Mouse (Mus musculus) embryonic facial prominence, embryonic 12.5 days (tissue): ENCODE data around the gene Akr1a1. TPM values are rescaled to one million over a fixed set of nuclear protein-coding genes. Genes with fewer than 3 reads are reported as not detected.
"Not testable (repeated sequence)": the region's sequence is repeated elsewhere in the genome, so short reads cannot be mapped to it uniquely, and the experiment has no call there.

ENCODE experiments used
- ATAC-seq: fragments of 200-750 bp; cut with Nextera tagmentation; 2 replicates; pipeline ENCODE4 v1.8.0; 2017; ENCODE audit not compliant: insufficient number of reproducible peaks, insufficient read depth, low FRiP score, low TSS enrichment
- H3K27ac ChIP-seq: fragments of 300-500 bp; sonication (generic); 2 replicates; pipeline ENCODE4 v1.5.1; 2016; ENCODE audit warnings: mild to moderate bottlenecking
- H3K27me3 ChIP-seq: fragments of 300-500 bp; sonication (generic); 2 replicates; pipeline ENCODE4 v1.6.1; 2016; ENCODE audit warnings: mild to moderate bottlenecking, moderate library complexity
- H3K36me3 ChIP-seq: fragments of 300-500 bp; sonication (generic); 2 replicates; pipeline ENCODE4 v1.6.1; 2016; ENCODE audit warnings: mild to moderate bottlenecking
- H3K4me1 ChIP-seq: fragments of 300-500 bp; sonication (generic); 2 replicates; pipeline ENCODE4 v1.6.1; 2016
- H3K4me2 ChIP-seq: fragments of 300-500 bp; sonication (generic); replicated peaks from 2 replicates; pipeline ENCODE4 v1.6.1; 2016; ENCODE audit warnings: mild to moderate bottlenecking, moderate library complexity
- H3K4me3 ChIP-seq: fragments of 300-500 bp; sonication (generic); 2 replicates; pipeline ENCODE4 v1.5.1; 2016; ENCODE audit warnings: mild to moderate bottlenecking
- H3K9ac ChIP-seq: fragments of 300-500 bp; sonication (generic); 2 replicates; pipeline ENCODE4 v1.6.1; 2016; ENCODE audit warnings: mild to moderate bottlenecking, moderate library complexity
- H3K9me3 ChIP-seq: fragments of 300-500 bp; sonication (generic); 2 replicates; pipeline ENCODE4 v1.6.1; 2016; ENCODE audit warnings: mild to moderate bottlenecking, moderate library complexity
- WGBS: fragments of 180-500 bp; shearing (Covaris S2); methylation state at CpG from one replicate; pipeline ENCODE4 v1.1.7; 2016; 5-methylcytosine and 5-hydroxymethylcytosine counted together
- polyA plus RNA-seq: library from polyadenylated mRNA; unstranded; fragments of >200 nt; fragmentation: Nextera tagmentation; extraction: Ambion mirVana; gene quantifications from 2 replicates; pipeline ENCODE4 v1.2.1, GENCODE M21; 2016

Akr1a1 gene
- polyA plus RNA-seq, 1 experiment from 2014 or later = 689 TPM

DNA sequence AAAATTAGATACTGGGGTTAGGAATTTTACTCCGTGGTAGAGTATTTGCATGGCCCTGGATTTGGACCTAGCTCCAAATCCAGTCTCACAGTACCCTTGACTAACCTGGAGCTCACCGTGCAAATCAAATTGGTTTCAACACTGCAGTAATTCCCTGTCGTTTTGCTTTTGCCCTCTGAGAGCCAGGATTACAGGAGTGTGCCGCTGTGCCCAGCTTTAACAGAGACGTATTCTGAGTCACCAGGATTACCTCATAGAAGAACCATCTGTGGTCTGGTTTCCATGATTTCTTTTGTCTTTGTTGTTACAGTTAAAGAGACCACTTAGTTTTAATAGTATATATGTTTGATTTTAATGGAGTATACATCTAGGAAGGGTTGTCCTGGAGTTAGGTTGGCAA, 27.7 kb upstream of the Akr1a1 start:
- Histone ChIP-seq H3K27me3 (no peaks in the 10 kb centered on the region), H3K4me1 (no peaks in the 10 kb centered on the region), H3K4me3 (no peak overlapping the region), H3K9me3 (no peaks in the 10 kb centered on the region), H3K9ac (no peak overlapping the region), H3K4me2 (no peak overlapping the region), H3K27ac (no peak overlapping the region), H3K36me3 (no peaks in the 10 kb centered on the region)
- ATAC-seq = no peak
- WGBS = 65% methylated on average over 5 of the region's 5 CpGs

GRCm38 (mm10) chr4:116677808-116678207, 26.3 kb upstream of the Akr1a1 start:
- WGBS = 75% methylated on average over 1 of the region's 1 CpGs
- H3K27ac ChIP-seq = no peak overlapping the region
- no peak for ATAC-seq
- no peaks in the 10 kb centered on the region for H3K9me3 ChIP-seq
- no peak overlapping the region for H3K9ac ChIP-seq
- no peaks in the 10 kb centered on the region for H3K4me1 ChIP-seq
- no peak overlapping the region for H3K4me3 ChIP-seq
- no peak overlapping the region for H3K4me2 ChIP-seq
- no peaks in the 10 kb centered on the region for H3K36me3 ChIP-seq
- H3K27me3 ChIP-seq = no peaks in the 10 kb centered on the region

DNA sequence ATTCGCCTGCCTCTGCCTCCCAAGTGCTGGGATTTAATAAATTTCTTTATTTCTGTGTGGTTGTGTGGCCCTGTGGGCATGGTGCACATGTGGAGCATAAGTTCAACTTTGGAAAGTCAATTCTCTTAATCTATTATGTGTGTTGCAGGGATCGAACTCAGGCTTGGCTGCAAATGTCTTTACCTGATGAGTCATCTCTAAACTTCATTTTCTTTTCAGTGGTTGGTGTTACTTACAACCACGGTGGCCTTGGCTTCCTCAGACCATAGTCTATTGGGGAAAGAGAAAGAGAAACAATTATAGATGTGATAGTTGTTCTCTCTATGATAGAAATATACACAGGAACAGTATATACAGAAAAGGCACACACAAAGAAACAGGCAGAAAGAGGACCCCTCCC, 24.5 kb upstream of the Akr1a1 start:
- 89% methylated on average over 3 of the region's 3 CpGs for WGBS
- Histone ChIP-seq H3K4me2 (no peak overlapping the region), H3K9me3 (no peaks in the 10 kb centered on the region), H3K4me1 (no peaks in the 10 kb centered on the region), H3K27me3 (no peaks in the 10 kb centered on the region), H3K36me3 (no peaks in the 10 kb centered on the region), H3K4me3 (no peak overlapping the region), H3K9ac (no peak overlapping the region), H3K27ac (no peak overlapping the region)
- no peak for ATAC-seq

DNA sequence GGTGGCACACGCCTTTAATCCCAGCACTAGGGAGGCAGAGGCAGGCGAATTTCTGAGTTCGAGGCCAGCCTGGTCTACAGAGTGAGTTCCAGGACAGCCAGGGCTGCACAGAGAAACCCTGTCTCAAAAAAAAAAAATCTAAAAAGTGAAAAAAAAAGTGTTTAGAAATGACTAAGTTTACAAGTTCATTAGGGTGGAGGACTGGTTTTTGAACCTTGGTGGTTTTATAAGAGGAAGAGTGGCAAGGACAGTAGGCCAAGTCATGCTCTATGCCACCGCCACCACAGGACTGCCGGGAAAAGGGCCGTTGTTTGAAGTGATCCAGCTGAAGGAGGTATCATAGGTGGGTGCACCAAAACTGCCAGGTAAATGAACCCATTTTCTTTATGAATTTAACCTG, 23.3 kb upstream of the Akr1a1 start:
- not testable (repeated sequence) for H3K9me3 ChIP-seq, H3K4me2 ChIP-seq, H3K9ac ChIP-seq, H3K27me3 ChIP-seq, H3K27ac ChIP-seq, ATAC-seq, H3K4me3 ChIP-seq, H3K4me1 ChIP-seq, H3K36me3 ChIP-seq
- 86% methylated on average over 6 of the region's 6 CpGs for WGBS

- ATAC-seq = no peak
- Histone ChIP-seq H3K27me3 (no peaks in the 10 kb centered on the region), H3K36me3 (no peaks in the 10 kb centered on the region), H3K4me1 (no peaks in the 10 kb centered on the region), H3K9ac (no peak overlapping the region), H3K4me3 (no peak overlapping the region), H3K27ac (no peak overlapping the region), H3K4me2 (no peak overlapping the region), H3K9me3 (no peaks in the 10 kb centered on the region)
- WGBS = 72% methylated on average over 2 of the region's 2 CpGs
Observed at GRCm38 (mm10) chr4:116672785-116673184, 21.3 kb upstream of the Akr1a1 start.

DNA sequence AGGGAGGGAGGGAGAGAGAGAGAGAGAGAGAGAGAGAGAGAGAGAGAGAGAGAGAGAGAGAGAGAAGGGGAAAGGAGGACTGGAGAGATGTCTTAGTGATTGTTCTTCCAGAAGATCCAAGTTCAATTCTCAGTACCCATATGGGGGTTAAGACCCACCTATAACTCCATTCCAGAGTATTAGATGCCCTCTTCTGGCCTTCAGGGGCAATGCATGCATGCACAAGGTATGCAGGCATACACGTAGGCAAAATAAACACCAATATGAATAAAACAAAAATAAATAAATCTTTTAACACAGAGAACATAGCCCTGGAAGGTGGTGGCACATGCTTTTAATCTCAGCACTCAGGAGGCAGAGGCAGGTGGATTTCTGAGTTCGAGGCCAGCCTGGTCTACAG, 17.8 kb upstream of the Akr1a1 start:
- Histone ChIP-seq H3K4me1 (no peaks in the 10 kb centered on the region), H3K9me3 (no peaks in the 10 kb centered on the region), H3K27ac (no peak overlapping the region), H3K4me2 (no peak overlapping the region), H3K36me3 (no peaks in the 10 kb centered on the region), H3K27me3 (no peaks in the 10 kb centered on the region), H3K9ac (no peak overlapping the region), H3K4me3 (no peak overlapping the region)
- WGBS = 52% methylated on average over 2 of the region's 2 CpGs
- no peak for ATAC-seq

- H3K4me1 ChIP-seq = no peaks in the 10 kb centered on the region
- no peaks in the 10 kb centered on the region for H3K9me3 ChIP-seq
- no peak overlapping the region for H3K27ac ChIP-seq
- ATAC-seq = no peak
- no peak overlapping the region for H3K4me3 ChIP-seq
- H3K36me3 ChIP-seq = no peaks in the 10 kb centered on the region
- H3K4me2 ChIP-seq = no peak overlapping the region
- H3K9ac ChIP-seq = no peak overlapping the region
- WGBS = 63% methylated on average over 3 of the region's 3 CpGs
- H3K27me3 ChIP-seq = no peaks in the 10 kb centered on the region
Observed at GRCm38 (mm10) chr4:116668145-116668544, 16.7 kb upstream of the Akr1a1 start.

- no peak overlapping the region for H3K4me3 ChIP-seq
- no peaks in the 10 kb centered on the region for H3K36me3 ChIP-seq
- WGBS = 74% methylated on average over 4 of the region's 4 CpGs
- no peak overlapping the region for H3K9ac ChIP-seq
- no peak overlapping the region for H3K27ac ChIP-seq
- H3K27me3 ChIP-seq = no peaks in the 10 kb centered on the region
- H3K9me3 ChIP-seq = no peaks in the 10 kb centered on the region
- no peak overlapping the region for H3K4me2 ChIP-seq
- H3K4me1 ChIP-seq = no peaks in the 10 kb centered on the region
- no peak for ATAC-seq
Observed at GRCm38 (mm10) chr4:116666625-116667024, 15.1 kb upstream of the Akr1a1 start.

- Histone ChIP-seq H3K9ac (no peak overlapping the region), H3K36me3 (no peaks in the 10 kb centered on the region), H3K27ac (no peak overlapping the region), H3K27me3 (no peaks in the 10 kb centered on the region), H3K4me3 (no peak overlapping the region), H3K4me1 (no peaks in the 10 kb centered on the region), H3K4me2 (no peak overlapping the region), H3K9me3 (no peaks in the 10 kb centered on the region)
- no peak for ATAC-seq
- WGBS = 85% methylated on average over 1 of the region's 1 CpGs
Observed at GRCm38 (mm10) chr4:116661998-116662397, 10.5 kb upstream of the Akr1a1 start.

GRCm38 (mm10) chr4:116660829-116661228, 9.3 kb upstream of the Akr1a1 start:
- Histone ChIP-seq H3K27ac (no peak overlapping the region), H3K9ac (no peak overlapping the region), H3K27me3 (no peaks in the 10 kb centered on the region), H3K36me3 (no peaks in the 10 kb centered on the region), H3K4me2 (no peak overlapping the region), H3K4me3 (no peak overlapping the region), H3K4me1 (no peaks in the 10 kb centered on the region), H3K9me3 (no peaks in the 10 kb centered on the region)
- WGBS = 71% methylated on average over 6 of the region's 6 CpGs
- no peak for ATAC-seq

DNA sequence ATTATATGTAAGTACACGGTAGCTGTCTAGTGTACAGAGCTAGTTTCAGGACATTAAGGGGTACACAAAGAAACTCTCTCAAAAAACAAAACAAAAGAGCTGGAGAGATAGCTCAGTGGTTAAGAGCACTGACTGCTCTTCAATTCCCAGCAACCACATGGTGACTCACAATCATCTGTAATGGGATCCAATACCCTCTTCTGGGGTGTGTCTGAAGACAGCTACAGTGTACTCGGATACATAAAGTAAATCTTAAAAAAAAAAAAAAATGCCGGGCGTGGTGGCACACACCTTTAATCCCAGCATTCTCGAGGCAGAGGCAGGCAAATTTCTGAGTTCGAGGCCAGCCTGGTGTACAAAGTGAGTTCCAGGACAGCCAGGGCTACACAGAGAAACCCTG, 8.4 kb upstream of the Akr1a1 start:
- H3K36me3 ChIP-seq, H3K9me3 ChIP-seq, H3K9ac ChIP-seq, H3K4me1 ChIP-seq, H3K4me2 ChIP-seq, H3K27ac ChIP-seq, H3K27me3 ChIP-seq, H3K4me3 ChIP-seq, ATAC-seq: not testable (repeated sequence)
- WGBS = 88% methylated on average over 6 of the region's 6 CpGs

DNA sequence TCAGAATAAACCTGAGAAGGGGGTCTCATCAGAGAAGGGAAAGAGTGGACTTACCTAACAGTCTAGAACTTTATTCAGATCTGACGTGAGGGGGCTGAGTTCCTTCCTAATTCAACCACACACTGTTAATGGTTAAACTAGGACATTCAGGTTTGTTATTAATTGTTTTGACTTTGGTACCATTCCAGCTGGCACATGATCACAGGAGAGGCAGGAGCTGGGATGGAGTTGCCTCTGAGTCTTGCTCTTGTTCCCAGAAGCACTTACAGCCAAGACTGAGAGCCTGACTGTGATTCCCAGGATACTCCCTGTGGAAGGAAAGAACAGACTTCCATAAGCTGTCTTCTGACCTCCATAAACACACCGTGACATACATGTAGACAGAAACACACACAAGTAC, 8.0 kb upstream of the Akr1a1 start:
- H3K36me3 ChIP-seq = no peaks in the 10 kb centered on the region
- no peak overlapping the region for H3K4me3 ChIP-seq
- WGBS = 81% methylated on average over 2 of the region's 2 CpGs
- ATAC-seq = no peak
- no peaks in the 10 kb centered on the region for H3K27me3 ChIP-seq
- no peaks in the 10 kb centered on the region for H3K9me3 ChIP-seq
- H3K4me2 ChIP-seq = no peak overlapping the region
- no peak overlapping the region for H3K27ac ChIP-seq
- H3K9ac ChIP-seq = no peak overlapping the region
- H3K4me1 ChIP-seq = no peaks in the 10 kb centered on the region

DNA sequence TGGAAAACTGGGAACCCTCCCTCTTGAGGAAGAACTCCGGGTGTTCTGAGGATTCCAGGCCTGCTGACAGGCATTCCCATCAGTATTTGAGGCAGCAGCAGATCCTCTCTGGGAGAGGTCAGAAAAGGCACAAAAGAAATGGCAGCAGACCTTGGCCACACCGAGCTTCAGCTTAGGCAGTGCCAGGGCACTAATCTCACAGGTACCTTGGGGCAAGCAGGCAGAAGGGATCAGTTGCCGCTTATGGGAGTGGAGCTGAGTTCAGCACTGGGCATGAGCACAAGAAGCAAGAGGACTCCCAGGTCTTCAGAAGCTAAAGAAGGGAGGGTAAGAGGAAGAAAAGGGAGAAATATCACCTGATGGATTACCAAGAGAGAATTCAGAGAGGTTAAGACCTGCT, 6.5 kb upstream of the Akr1a1 start:
- 37% methylated on average over 3 of the region's 3 CpGs for WGBS

More for the DNA sequence above, 6.5 kb upstream of the Akr1a1 start:
- Histone ChIP-seq H3K9me3 (no peaks in the 10 kb centered on the region), H3K4me1 (no peaks in the 10 kb centered on the region), H3K36me3 (no peaks in the 10 kb centered on the region), H3K4me3 (no peak overlapping the region), H3K27me3 (no peaks in the 10 kb centered on the region), H3K27ac (no peak overlapping the region), H3K9ac (no peak overlapping the region), H3K4me2 (no peak overlapping the region)
- ATAC-seq = no peak
